Mouse (Mus musculus) erythroblast, embryonic 14.5 days (primary cell): ENCODE measurements around the gene Zg16. TPM values are rescaled to one million over a fixed set of nuclear protein-coding genes. Genes with fewer than 3 reads are reported as not detected.

Experiments
- H3K27me3 ChIP-seq: 2 replicates; pipeline ENCODE4 v1.6.1; 2012; ENCODE audit warnings: inconsistent platforms; ENCODE audit not compliant: control insufficient read depth
- H3K36me3 ChIP-seq: 2 replicates; pipeline ENCODE4 v1.6.1; 2012; ENCODE audit warnings: mild to moderate bottlenecking, inconsistent platforms; ENCODE audit not compliant: control insufficient read depth
- H3K4me1 ChIP-seq: 2 replicates; pipeline ENCODE4 v1.6.1; 2012; ENCODE audit warnings: inconsistent platforms; ENCODE audit not compliant: control insufficient read depth
- H3K4me3 ChIP-seq: replicated peaks from 2 replicates; pipeline ENCODE3; 2012; ENCODE audit warnings: moderate library complexity, mild to moderate bottlenecking, inconsistent platforms
- H3K9me3 ChIP-seq: 2 replicates; pipeline ENCODE4 v1.6.1; 2012; ENCODE audit warnings: low read length, inconsistent platforms, mixed read lengths; ENCODE audit not compliant: control insufficient read depth
- GATA1 ChIP-seq: IDR thresholded peaks from 2 replicates; pipeline ENCODE4 v1.6.1; 2012; ENCODE audit warnings: low read length, inconsistent platforms, mixed read lengths
- TAL1 ChIP-seq: IDR thresholded peaks from 3 replicates; pipeline ENCODE4 v1.6.1; 2012; ENCODE audit warnings: low read length, inconsistent platforms, mixed read lengths
- polyA plus RNA-seq: library from polyadenylated mRNA; stranded (reverse); fragments of >175 nt; gene quantifications from 2 replicates; pipeline ENCODE4 v1.2.3, GENCODE M21; 2012

Zg16 gene
- polyA plus RNA-seq, 1 experiment, result not detected

- H3K36me3 ChIP-seq, result peaks cover 2% of the 10 kb centered on the region; the same call in 1 of the 2 replicates
- peaks cover 21% of the 10 kb centered on the region for H3K4me1 ChIP-seq
- peaks cover 8% of the 10 kb centered on the region for H3K27me3 ChIP-seq
- H3K4me3 ChIP-seq, result no peak overlapping the region
- TF ChIP-seq GATA1 (no peak), TAL1 (no peak)
- H3K9me3 ChIP-seq, result no peaks in the 10 kb centered on the region
Measured at GRCm38 (mm10) chr7:127117948-127118347, 30.8 kb upstream of the Zg16 start.

DNA sequence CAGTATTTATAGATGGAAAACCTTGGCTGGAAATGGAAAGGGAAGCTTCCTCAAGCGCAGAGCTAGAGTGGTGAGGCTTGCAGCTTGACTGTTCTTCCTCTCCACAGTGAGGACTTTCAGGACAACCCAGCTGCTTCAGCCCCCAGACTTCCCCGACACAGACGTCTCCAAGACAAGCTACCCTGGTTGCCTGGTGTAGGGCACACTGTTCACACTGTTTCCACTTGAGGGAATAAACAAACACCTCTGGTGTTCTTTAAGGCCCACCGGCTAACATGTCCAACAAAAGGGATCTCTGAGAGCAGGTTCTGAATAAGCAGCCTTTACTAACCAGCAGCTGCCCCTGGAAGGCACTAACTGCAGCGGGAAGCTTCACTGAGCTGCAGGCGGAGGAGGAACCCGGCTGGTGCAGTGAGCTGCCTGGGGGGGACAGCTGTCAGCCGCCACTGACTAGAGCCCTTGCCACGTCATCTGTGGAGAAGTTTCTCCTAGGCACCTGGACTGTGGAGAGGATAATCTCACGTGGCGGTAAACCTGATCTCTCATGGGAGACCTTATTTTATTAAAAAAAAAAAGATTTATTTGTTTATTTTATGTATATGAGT lies 29.3 kb upstream of the Zg16 start:
- Histone ChIP-seq H3K4me1 (peaks cover 24% of the 10 kb centered on the region), H3K9me3 (no peaks in the 10 kb centered on the region), H3K36me3 (peaks cover 2% of the 10 kb centered on the region; the same call in 1 of the 2 replicates), H3K4me3 (no peak overlapping the region), H3K27me3 (peaks cover 3% of the 10 kb centered on the region)
- no peak for TF ChIP-seq GATA1

DNA sequence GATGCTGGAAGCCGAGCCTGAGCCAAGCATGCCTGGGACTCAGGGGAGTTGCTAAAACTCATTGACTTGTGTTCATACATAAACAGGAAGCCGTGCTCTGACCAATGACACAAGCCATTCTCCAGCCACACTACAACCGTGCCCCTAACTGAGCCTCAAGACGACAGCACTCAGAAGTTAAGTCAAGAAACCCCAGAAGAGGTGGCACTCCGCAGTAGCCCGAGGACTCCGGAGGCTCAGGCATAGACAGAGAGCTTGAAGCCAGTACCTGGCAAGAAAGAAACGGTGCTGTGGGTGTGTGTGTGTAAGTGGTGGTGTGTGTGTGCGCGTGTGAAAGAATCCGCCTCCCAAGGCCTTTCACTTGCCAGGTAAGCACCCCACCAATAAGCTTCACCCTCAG lies 27.8 kb upstream of the Zg16 start:
- H3K36me3 ChIP-seq, result peaks cover 2% of the 10 kb centered on the region; the same call in 1 of the 2 replicates
- TF ChIP-seq GATA1, result no peak
- TF ChIP-seq TAL1, result no peak
- H3K4me3 ChIP-seq, result no peak overlapping the region
- peaks cover 29% of the 10 kb centered on the region for H3K4me1 ChIP-seq
- H3K27me3 ChIP-seq, result no peaks in the 10 kb centered on the region
- H3K9me3 ChIP-seq, result no peaks in the 10 kb centered on the region

DNA sequence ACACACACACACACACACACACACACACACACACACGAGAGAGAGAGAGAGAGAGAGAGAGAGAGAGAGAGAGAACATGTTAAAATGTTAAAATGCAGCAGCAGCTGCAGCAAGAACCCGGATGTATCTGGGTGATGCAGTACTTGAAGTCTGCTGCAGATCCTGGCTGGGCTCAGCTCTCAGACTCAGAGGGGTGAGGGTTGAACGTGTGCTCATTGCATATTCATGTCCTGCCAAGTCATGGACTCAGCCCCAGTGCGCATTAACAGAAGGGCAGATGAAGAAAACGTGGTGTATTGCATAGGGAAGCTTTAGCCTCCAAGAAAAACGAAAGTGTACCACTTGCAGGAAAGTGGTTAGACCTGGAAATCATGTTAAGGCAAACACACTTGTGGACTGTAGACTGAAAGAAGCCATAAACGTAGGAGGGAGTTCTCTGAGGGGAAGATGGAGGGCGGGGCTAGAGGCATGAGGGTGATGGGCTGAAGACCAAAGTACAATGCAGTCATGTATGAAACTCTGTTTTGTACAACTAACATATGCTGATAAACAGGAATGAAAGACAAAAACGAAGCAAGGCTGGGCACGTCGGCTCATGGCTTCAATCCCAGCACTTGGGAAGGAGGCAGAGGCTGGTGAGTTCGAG lies 26.6 kb upstream of the Zg16 start:
- H3K27me3 ChIP-seq, result no peaks in the 10 kb centered on the region
- H3K36me3 ChIP-seq, result peaks cover 2% of the 10 kb centered on the region; the same call in 1 of the 2 replicates
- TF ChIP-seq TAL1, result no peak
- no peak for TF ChIP-seq GATA1
- no peak overlapping the region for H3K4me3 ChIP-seq
- peaks cover 27% of the 10 kb centered on the region for H3K4me1 ChIP-seq
- H3K9me3 ChIP-seq, result no peaks in the 10 kb centered on the region

DNA sequence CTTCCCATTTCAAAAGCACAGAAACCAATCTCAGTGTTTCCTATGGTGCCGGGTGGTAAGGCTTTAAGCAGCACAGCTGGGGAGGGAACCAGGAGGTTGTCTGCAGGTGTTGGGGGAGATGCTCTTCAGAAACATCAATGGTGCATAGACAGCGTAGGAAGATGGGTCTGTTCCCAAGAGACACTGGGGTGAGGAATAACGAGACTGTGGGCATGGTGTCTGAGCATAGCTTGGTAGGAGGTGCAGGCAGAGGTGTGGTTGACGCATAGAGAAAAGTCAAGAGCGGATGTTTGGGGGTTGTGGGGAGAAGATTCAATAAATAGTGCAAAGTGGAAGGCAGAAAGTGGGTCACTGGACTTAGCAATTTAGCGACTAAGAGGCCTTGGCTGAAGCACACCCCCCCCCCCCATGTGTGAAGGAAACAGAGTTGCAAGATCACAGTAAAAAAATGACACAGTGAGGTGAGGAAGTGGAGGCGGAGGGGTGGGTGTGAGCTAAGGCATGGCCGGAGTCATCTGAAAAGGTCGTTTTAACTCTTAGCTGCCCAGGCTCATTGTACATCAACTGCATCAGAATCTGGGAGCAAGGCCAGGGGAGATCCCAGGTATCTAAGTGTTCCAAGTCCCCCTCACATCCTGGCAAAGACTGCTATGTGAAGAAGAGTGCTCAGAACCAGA lies 25.9 kb upstream of the Zg16 start:
- peaks cover 23% of the 10 kb centered on the region for H3K4me1 ChIP-seq
- H3K36me3 ChIP-seq, result peaks cover 2% of the 10 kb centered on the region; the same call in 1 of the 2 replicates
- H3K27me3 ChIP-seq, result no peaks in the 10 kb centered on the region
- H3K9me3 ChIP-seq, result no peaks in the 10 kb centered on the region
- no peak for TF ChIP-seq GATA1
- no peak for TF ChIP-seq TAL1
- no peak overlapping the region for H3K4me3 ChIP-seq

- peaks cover 3% of the 10 kb centered on the region; the same call in 1 of the 2 replicates for H3K36me3 ChIP-seq
- H3K4me1 ChIP-seq, result peaks cover 17% of the 10 kb centered on the region
Measured at GRCm38 (mm10) chr7:127112251-127112841, 25.2 kb upstream of the Zg16 start.

DNA sequence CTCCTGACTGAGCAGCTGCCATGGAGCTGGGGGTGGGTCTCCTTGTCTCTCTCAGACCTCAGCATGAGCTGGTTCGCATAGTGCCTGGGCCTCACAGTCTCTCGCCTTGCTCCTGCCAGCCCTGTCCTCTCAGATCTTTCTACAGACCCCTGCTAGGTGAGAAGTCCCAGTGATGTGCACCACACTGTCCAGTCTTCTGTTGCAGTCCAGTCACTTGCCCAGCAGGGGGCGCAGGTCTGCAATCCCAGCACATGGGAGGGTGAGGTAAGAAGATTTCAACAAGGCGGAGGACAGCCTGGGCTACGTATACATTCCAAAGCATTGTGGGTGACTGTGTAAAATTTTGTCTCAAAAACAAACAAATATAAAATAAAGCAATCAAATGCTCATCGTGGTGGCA lies 24.3 kb upstream of the Zg16 start:
- Histone ChIP-seq H3K4me3 (no peak overlapping the region), H3K4me1 (peaks cover 12% of the 10 kb centered on the region), H3K36me3 (peaks cover 4% of the 10 kb centered on the region; the same call in 1 of the 2 replicates), H3K27me3 (no peaks in the 10 kb centered on the region), H3K9me3 (no peaks in the 10 kb centered on the region)
- TF ChIP-seq GATA1 (no peak), TAL1 (no peak)

More at GRCm38 (mm10) chr7:127112251-127112841, 25.2 kb upstream of the Zg16 start:
- Histone ChIP-seq H3K27me3 (no peaks in the 10 kb centered on the region), H3K9me3 (no peaks in the 10 kb centered on the region), H3K4me3 (no peak overlapping the region)
- no peak for TF ChIP-seq GATA1
- TF ChIP-seq TAL1, result no peak

DNA sequence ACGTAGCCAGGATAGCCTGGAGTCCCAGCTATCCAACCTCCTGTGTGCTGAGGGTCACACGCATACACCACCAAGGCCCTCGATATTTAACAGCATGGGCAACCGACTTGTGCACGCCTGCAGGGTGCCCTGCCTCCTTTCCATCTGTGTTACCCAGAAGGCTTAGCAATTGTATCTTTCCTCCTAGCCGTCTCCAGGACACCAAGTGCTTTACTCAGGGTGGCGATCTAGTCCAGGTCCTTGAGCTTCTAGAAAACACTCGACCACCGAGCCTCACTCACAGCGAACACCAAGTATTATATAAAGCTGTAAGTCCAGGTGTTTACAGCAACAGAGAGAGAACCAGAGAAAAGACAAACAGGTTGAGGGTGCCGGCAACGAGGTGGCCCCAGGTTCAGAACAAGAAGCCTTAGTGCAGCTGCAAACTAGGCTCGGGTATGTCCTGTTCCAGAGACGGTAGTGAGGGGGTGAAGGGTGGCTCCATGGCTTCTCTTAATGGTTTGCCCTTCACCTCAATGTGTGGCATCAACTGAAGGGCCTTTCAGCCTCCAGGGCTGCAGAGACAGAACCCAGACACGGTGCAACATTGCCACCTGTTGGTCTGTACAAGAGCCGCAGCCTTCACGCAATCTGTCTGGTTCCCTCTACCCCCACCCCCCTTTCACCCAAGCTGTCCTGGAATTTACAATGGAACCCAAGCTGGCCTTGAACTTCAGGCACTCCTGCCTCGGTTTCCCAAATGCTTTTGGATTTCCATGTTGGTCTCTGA lies 23.3 kb upstream of the Zg16 start:
- TF ChIP-seq GATA1 (no peak), TAL1 (no peak)
- Histone ChIP-seq H3K36me3 (peaks cover 2% of the 10 kb centered on the region; the same call in 1 of the 2 replicates), H3K4me1 (peaks cover 12% of the 10 kb centered on the region), H3K9me3 (no peaks in the 10 kb centered on the region), H3K4me3 (no peak overlapping the region), H3K27me3 (no peaks in the 10 kb centered on the region)
